Mouse (Mus musculus): Measurements from ENCODE around the gene Tbcd.

The Tbcd gene

GRCm38 (mm10) chr11:121529747-121530146, 78.0 kb downstream of the Tbcd start:
- no peak for DNase-seq (ENCODE audit: extremely low read depth, low read depth, low spot score)

- DNase-seq (ENCODE audit: extremely low read depth, low read depth, low spot score): no peak
These were observed 84.8 kb downstream of the Tbcd start for GRCm38 (mm10) chr11:121536528-121536927.

- DNase-seq (ENCODE audit: extremely low read depth, low read depth, low spot score): no peak
These were observed 90.7 kb downstream of the Tbcd start for GRCm38 (mm10) chr11:121542471-121542870.

DNA sequence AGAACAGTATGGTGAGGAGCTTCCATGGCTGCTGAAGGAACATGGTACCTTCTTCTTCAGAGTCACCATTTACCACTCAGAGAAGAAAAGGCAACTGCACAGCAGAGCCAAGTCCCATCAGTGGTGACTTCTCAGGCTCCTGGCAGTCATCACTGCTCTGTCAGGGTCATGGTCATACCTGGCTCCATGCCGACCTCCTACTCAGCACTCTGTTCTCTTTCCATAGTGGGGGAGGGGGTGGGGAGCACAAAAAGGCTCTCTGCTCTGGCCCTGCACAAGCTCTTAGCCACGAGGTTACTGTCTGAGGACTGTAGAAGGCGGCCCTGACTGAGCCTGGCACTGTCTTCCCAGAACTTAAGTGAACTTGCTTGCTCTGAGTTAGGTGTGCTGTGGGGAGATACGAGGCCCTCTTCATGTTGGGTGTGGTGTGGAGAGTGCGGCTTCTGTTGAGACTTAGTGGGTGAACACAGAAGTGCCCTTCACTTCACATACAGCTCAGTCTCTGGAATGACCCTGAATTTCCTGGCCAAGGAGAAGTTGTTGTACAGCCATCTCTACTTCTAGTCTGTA, 91.6 kb downstream of the Tbcd start:
- no peak for DNase-seq (ENCODE audit: extremely low read depth, low read depth, low spot score)

GRCm38 (mm10) chr11:121543922-121544321, 92.2 kb downstream of the Tbcd start:
- peak; percentile 84 for DNase-seq (ENCODE audit: extremely low read depth, low read depth, low spot score)

GRCm38 (mm10) chr11:121544755-121545397, 93.1 kb downstream of the Tbcd start:
- DNase-seq (ENCODE audit: extremely low read depth, low read depth, low spot score): peak; percentile 91

GRCm38 (mm10) chr11:121545398-121546034, 93.8 kb downstream of the Tbcd start:
- no peak for DNase-seq (ENCODE audit: extremely low read depth, low read depth, low spot score)

DNA sequence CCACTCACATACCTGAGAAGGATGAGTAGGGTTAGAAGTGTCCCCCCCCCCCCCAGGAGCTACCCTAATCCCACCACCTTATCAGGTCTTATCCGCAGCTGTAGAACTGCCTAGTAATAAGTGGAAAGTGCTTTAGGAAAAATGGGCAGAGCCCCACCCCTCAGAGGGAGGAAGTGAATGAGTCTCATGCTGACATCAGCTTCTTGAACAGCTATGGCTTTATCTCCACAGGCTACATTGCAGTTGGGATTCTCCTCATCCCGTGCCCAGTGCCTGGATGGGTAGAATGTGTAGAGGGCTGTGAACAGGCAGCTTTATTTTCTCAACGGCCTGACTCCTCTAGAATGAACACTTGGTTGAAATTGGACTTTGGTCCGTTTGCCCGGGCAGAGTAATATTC, 95.5 kb downstream of the Tbcd start:
- no peak for DNase-seq (ENCODE audit: extremely low read depth, low read depth, low spot score)

GRCm38 (mm10) chr11:121547925-121548324, 96.2 kb downstream of the Tbcd start:
- DNase-seq (ENCODE audit: extremely low read depth, low read depth, low spot score): no peak

- DNase-seq (ENCODE audit: extremely low read depth, low read depth, low spot score): no peak
These were observed 97.5 kb downstream of the Tbcd start for GRCm38 (mm10) chr11:121548996-121549842.

DNA sequence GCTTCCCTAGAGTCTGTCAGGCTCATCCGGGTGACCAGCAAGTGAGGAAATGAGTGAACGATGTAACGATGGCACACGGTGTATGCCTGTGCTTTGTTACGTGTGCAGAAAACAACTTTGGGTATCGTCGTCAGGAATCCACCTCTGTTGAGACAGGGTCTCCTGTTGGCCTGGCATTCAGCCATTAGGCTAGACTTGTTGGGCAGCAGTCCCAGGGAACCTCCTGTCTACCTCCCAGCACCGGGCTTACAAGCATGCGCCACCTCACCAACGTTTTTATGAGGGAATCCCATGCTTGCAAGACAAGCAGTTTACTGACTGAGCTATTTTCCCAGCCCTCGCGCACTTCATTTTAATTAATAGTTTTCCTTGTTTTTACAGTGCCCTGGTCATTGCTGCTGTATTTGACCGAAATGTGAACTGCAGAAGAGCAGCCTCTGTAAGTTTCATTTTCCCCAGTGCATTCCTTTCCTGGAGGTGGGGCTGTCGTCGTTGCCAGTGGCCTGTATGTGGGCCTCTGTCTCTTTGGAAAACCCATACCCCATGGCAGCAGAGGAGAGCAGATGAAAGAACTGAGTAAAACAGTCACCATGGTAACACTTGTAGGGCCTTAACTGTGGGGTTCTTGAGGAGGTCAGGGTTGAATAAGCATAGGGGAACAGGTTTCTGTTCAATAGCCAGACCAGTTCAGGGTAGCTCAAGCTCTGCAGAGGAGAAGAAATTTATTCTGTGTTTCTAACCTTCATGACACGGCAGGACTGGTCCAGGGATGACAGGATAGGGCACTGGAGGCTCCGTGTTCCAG, 98.3 kb downstream of the Tbcd start:
- no peak for DNase-seq (ENCODE audit: extremely low read depth, low read depth, low spot score)

DNA sequence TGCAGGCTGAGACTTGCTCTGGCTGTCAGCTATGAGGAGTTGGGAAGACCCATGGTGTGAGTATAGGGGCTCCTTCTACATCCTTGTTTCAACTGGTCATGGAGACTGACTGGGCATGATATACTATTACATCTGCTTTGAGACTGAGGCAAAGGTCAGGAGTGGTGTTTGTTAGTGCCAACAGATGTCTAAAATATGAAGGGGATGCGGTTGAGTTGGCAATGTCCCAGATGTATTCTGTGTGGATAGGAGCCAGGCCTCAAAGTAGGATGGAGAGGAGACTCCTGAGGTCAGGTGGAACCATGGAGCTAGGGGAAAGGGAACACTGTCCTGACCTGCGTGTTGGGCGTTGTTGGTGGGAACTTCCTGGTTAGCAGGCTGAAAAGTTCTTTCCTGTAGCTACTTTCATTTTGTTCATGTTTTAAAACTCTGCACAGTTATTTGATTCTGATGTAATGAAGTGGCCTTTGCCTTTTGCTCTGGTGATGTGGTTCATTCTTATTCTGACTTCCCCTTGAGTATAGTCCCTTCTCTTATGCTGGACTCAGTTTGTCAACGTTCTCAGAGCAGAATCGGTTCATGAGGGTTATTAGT, 99.6 kb downstream of the Tbcd start:
- DNase-seq (ENCODE audit: extremely low read depth, low read depth, low spot score): no peak

DNA sequence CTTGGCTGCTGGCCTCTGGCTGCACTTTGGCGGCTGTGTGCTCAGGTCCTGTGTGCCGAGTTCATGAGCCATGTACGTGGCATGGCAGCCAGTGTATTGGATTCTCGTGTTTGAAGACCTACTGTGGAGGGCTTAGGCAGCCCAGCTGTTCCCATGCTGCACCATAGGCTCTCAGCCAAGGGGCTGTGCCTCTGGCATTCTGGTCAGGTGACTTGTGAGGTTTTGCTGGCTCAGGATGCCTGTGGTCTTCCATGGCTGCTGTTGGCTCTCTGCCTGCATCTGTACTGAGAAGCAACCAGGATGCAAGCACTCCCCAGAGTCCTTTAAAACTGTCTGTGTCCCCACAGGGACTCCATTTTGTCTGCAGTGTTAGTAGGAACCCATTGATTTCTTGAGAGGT, 100.4 kb downstream of the Tbcd start:
- no peak for DNase-seq (ENCODE audit: extremely low read depth, low read depth, low spot score)

DNA sequence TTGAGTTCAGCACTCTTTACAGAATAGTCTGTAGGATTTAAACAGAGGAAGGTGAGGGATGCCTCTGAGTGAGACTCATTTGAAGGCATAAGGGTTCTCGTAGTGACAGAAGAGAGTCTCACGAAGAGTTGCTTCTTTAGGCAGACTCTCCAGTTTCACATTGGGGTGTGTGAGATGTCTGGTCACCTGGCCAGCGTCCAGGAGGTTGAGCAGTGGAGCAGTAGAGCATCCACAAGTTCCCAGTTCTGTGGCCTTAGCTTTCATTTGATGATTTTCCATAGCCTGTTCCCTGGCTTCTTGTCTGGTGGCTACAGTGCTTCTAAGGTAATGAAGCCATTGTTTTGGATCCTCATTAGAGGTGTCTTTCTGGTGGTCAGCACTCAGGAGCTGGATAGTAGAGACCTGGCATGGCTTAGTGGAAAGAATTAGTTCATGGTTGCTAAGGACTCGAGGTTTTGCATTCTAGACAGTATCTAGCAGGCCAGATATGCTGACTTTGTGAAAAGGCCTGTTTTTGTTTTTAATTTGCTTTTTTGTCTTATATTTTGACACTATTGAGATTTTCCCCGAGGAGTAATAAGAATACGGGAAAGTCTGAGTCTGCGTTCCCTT, 101.2 kb downstream of the Tbcd start:
- DNase-seq (ENCODE audit: extremely low read depth, low read depth, low spot score): no peak

- DNase-seq (ENCODE audit: extremely low read depth, low read depth, low spot score): no peak
These were observed 101.7 kb downstream of the Tbcd start for GRCm38 (mm10) chr11:121553458-121553857.

DNA sequence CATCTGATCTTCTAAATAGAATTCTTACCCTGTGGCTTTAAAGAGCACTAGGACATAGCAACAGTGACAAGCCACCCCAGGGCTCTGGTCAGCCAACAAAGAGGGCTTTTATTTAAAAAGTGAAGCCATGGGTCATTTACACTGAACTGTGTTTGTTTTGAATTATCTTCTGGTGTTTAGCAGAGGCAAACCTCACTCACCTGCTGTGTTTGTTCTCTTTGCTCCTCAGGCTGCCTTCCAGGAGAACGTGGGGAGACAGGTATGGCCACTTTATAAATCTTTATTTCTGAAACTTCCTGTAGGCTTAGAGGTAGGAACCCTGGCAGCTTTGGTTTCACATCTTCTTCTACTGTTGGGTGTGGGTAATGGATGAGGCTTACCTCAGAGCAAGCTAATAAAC, 105.0 kb downstream of the Tbcd start:
- DNase-seq (ENCODE audit: extremely low read depth, low read depth, low spot score): no peak

DNA sequence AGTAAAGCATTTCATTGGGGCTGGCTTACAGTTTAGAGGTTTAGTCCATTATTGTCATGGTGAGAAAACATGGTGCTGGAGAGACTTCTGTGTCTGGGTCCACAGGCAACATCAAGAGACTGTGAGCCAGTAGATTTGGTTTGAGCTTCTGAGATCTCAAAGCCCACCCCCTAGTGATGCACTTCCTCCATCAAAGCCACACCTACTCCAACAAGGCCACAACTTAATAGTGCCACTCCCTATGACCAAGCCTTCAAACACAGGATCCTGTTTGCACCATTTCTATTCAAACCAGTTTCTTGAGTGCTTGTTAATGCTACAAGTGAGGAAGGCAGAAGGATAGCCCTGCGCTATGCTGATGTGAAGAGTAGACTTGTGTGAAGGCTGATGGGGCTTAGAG, 106.2 kb downstream of the Tbcd start:
- DNase-seq (ENCODE audit: extremely low read depth, low read depth, low spot score): no peak

DNA sequence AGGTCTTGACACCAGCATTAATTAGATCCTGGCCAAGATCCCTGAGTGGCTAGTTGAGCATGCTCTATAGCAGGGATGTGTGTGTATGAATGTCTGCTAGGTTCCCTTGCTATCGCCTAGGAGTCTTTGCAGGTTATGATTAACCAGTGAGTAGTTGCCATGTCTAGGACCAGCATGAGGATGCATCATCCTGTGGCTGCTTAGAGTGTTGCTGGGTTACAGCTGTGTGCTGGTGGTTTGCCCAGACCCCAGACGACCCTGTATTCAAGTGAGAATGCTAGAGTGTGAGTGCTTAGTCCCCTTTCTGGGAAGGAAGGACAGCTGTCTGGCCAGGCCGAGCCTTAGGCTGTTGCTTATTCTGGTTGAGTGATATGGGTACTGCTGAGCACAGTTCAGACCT, 106.8 kb downstream of the Tbcd start:
- DNase-seq (ENCODE audit: extremely low read depth, low read depth, low spot score): no peak

GRCm38 (mm10) chr11:121559527-121560293, 108.0 kb downstream of the Tbcd start:
- DNase-seq (ENCODE audit: extremely low read depth, low read depth, low spot score): no peak

Data from fat pad, adult 2 months (tissue).